Mouse (Mus musculus): ENCODE data around the gene Akt2. TPM values are rescaled to one million over a fixed set of nuclear protein-coding genes. Genes with fewer than 3 reads are reported as not detected.

Gene Akt2
- polyA plus RNA-seq, 1 experiment from 2014 or later: 114 TPM

- peak; percentile 100 for ATAC-seq (ENCODE audit: low read depth)
- Histone ChIP-seq H3K4me1 (ENCODE audit: control insufficient read depth, insufficient read depth, low read length) (peaks cover 7% of the 10 kb centered on the region), H3K36me3 (ENCODE audit: control insufficient read depth, insufficient read depth, low read length) (peaks cover 11% of the 10 kb centered on the region; the same call in 1 of the 2 replicates), H3K27ac (replicated peaks; ENCODE audit: low read depth, low read length) (no peak within 1 kb of the TSS), H3K9ac (ENCODE audit: low read depth, low read length) (peak within 1 kb of the TSS; percentile 85), H3K27me3 (replicated peaks; ENCODE audit: control insufficient read depth, insufficient read depth, low read length) (no peaks in the 10 kb centered on the region), H3K9me3 (ENCODE audit: control insufficient read depth, low read length) (no peaks in the 10 kb centered on the region), H3K4me3 (ENCODE audit: low read depth, low read length) (peak within 1 kb of the TSS; percentile 86), H3K4me2 (ENCODE audit: low read depth, low read length) (peak within 1 kb of the TSS; percentile 87)
- 0% methylated on average over 21 of the region's 41 CpGs for whole genome bisulfite sequencing
- peak; percentile 99 for DNase-seq (ENCODE audit: low spot score)
Observed at GRCm38 (mm10) chr7:27552931-27553513, 38.3 kb upstream of the Akt2 start, which contains the start of the genes Pld3 and 2310022A10Rik. Gene Pld3, minus strand, starts transcription at chr7:27553218. Gene 2310022A10Rik, plus strand, starts transcription at chr7:27553233.

- WGBS: 63% methylated on average over 8 of the region's 8 CpGs
- no peak overlapping the region for H3K4me3 ChIP-seq (ENCODE audit: low read depth, low read length)
- DNase-seq (ENCODE audit: low spot score): peak; percentile 41
- no peaks in the 10 kb centered on the region for H3K4me1 ChIP-seq (ENCODE audit: control insufficient read depth, insufficient read depth, low read length)
- ATAC-seq (ENCODE audit: low read depth): peak; percentile 60
- H3K9me3 ChIP-seq (ENCODE audit: control insufficient read depth, low read length): no peaks in the 10 kb centered on the region
- no peak overlapping the region for H3K4me2 ChIP-seq (ENCODE audit: low read depth, low read length)
- 0 out of 2 replicates have a peak overlapping the region, but pooled peaks have one; percentile 19 for H3K9ac ChIP-seq (ENCODE audit: low read depth, low read length)
- H3K36me3 ChIP-seq (ENCODE audit: control insufficient read depth, insufficient read depth, low read length): peaks cover 68% of the 10 kb centered on the region
- H3K27ac ChIP-seq (replicated peaks; ENCODE audit: low read depth, low read length): peak overlapping the region; percentile 39
- H3K27me3 ChIP-seq (replicated peaks; ENCODE audit: control insufficient read depth, insufficient read depth, low read length): no peaks in the 10 kb centered on the region
Observed at GRCm38 (mm10) chr7:27560291-27560887, 31.0 kb upstream of the Akt2 start.

GRCm38 (mm10) chr7:27560978-27561377 is 30.4 kb upstream of the Akt2 start:
- ATAC-seq (ENCODE audit: low read depth): no peak
- DNase-seq (ENCODE audit: low spot score): no peak
- Histone ChIP-seq H3K9me3 (ENCODE audit: control insufficient read depth, low read length) (no peaks in the 10 kb centered on the region), H3K27me3 (replicated peaks; ENCODE audit: control insufficient read depth, insufficient read depth, low read length) (no peaks in the 10 kb centered on the region), H3K9ac (ENCODE audit: low read depth, low read length) (no peak overlapping the region), H3K4me1 (ENCODE audit: control insufficient read depth, insufficient read depth, low read length) (no peaks in the 10 kb centered on the region), H3K36me3 (ENCODE audit: control insufficient read depth, insufficient read depth, low read length) (peaks cover 70% of the 10 kb centered on the region), H3K4me3 (ENCODE audit: low read depth, low read length) (no peak overlapping the region), H3K4me2 (ENCODE audit: low read depth, low read length) (no peak overlapping the region), H3K27ac (replicated peaks; ENCODE audit: low read depth, low read length) (peak overlapping the region; percentile 39; the same call in 1 of the 2 replicates)
- 88% methylated on average over 1 of the region's 1 CpGs for WGBS

DNA sequence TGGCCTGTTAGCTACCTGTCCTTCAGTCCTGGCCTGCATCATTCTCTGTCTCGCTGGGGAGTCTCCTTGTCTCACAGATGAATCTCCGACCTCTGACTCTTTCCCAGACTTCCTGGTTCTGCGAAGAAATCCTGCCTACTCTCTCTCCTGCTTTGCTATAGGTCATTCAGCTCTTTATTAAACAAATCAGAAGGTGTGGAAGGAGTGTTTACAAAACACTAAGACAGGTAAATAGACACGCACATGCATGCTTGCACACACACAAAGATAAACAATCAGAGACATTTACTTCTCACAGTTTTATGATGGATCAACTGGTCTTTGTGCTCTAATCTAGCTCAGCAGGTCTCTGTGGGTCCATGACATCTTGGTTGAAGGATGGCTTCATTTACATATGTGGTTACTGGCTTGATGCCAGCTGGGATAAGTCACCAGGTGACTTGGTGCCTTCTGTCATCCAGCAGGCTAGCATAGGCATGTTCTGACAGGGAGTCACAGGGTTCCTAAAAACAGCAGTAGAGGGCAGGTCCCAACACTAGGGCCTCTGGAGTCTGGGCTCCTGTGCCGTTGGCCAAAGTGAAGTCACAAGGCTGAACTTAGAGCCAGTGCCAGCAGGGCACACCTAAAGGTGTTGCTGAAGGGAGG is 21.6 kb upstream of the Akt2 start:
- 83% methylated on average over 5 of the region's 5 CpGs for WGBS

GRCm38 (mm10) chr7:27572133-27572532 is 19.2 kb upstream of the Akt2 start:
- H3K27ac ChIP-seq (replicated peaks; ENCODE audit: low read depth, low read length): no peak overlapping the region
- no peak overlapping the region for H3K9ac ChIP-seq (ENCODE audit: low read depth, low read length)
- no peaks in the 10 kb centered on the region for H3K4me1 ChIP-seq (ENCODE audit: control insufficient read depth, insufficient read depth, low read length)
- no peak overlapping the region for H3K4me2 ChIP-seq (ENCODE audit: low read depth, low read length)
- DNase-seq (ENCODE audit: low spot score) (no peak), ATAC-seq (ENCODE audit: low read depth) (no peak)
- H3K27me3 ChIP-seq (replicated peaks; ENCODE audit: control insufficient read depth, insufficient read depth, low read length): no peaks in the 10 kb centered on the region
- 89% methylated on average over 4 of the region's 4 CpGs for WGBS
- H3K9me3 ChIP-seq (ENCODE audit: control insufficient read depth, low read length): no peaks in the 10 kb centered on the region
- no peak overlapping the region for H3K4me3 ChIP-seq (ENCODE audit: low read depth, low read length)
- H3K36me3 ChIP-seq (ENCODE audit: control insufficient read depth, insufficient read depth, low read length): peaks cover 88% of the 10 kb centered on the region

More for the DNA sequence above, 21.6 kb upstream of the Akt2 start:
- Histone ChIP-seq H3K4me2 (ENCODE audit: low read depth, low read length) (no peak overlapping the region), H3K4me3 (ENCODE audit: low read depth, low read length) (no peak overlapping the region), H3K27me3 (replicated peaks; ENCODE audit: control insufficient read depth, insufficient read depth, low read length) (no peaks in the 10 kb centered on the region), H3K27ac (replicated peaks; ENCODE audit: low read depth, low read length) (no peak overlapping the region), H3K9me3 (ENCODE audit: control insufficient read depth, low read length) (no peaks in the 10 kb centered on the region), H3K4me1 (ENCODE audit: control insufficient read depth, insufficient read depth, low read length) (no peaks in the 10 kb centered on the region), H3K36me3 (ENCODE audit: control insufficient read depth, insufficient read depth, low read length) (peaks cover 79% of the 10 kb centered on the region), H3K9ac (ENCODE audit: low read depth, low read length) (no peak overlapping the region)
- ATAC-seq (ENCODE audit: low read depth): peak; percentile 64
- peak; percentile 73 for DNase-seq (ENCODE audit: low spot score)

DNA sequence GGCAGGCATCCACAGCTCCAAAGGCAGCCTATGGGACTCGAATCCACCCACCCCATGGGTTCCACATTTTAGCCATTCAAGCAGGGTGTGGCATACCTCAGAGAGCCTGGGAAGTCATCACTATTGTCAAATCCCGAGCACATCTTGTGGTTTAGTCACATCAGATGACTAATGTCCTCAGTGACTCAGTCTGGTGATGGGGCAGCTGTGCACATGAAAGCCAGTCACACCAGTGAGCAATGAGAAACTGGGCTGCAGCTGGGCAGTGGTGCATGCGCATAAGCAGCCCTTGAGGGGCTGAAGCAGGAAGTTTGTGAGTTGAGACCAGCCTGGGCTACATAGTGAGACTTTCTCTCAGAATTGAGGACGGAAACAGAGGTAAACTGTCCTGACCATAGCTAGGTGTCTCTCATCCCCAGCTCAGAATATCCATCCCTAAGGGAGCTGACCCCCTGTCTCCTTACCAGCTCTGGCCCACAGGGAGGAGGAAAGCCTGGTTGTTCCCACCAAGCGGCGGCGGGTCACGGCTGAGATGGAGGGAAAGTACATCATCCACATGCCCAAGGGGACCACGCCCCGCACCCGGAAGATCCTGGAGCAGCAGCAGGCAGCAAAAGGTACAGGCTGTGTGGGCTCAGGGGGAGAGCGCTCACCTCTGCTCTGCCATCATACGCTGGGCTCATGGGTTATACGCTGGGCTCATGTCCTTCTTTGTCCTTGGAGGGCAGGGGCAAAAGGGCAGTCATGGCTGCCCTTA is 17.1 kb upstream of the Akt2 start:
- no peak overlapping the region for H3K27ac ChIP-seq (replicated peaks; ENCODE audit: low read depth, low read length)
- H3K9ac ChIP-seq (ENCODE audit: low read depth, low read length): no peak overlapping the region
- H3K9me3 ChIP-seq (ENCODE audit: control insufficient read depth, low read length): no peaks in the 10 kb centered on the region
- no peak overlapping the region for H3K4me3 ChIP-seq (ENCODE audit: low read depth, low read length)
- no peaks in the 10 kb centered on the region for H3K4me1 ChIP-seq (ENCODE audit: control insufficient read depth, insufficient read depth, low read length)
- no peak overlapping the region for H3K4me2 ChIP-seq (ENCODE audit: low read depth, low read length)
- ATAC-seq (ENCODE audit: low read depth) (no peak), DNase-seq (ENCODE audit: low spot score) (no peak)
- no peaks in the 10 kb centered on the region for H3K27me3 ChIP-seq (replicated peaks; ENCODE audit: control insufficient read depth, insufficient read depth, low read length)
- 88% methylated on average over 14 of the region's 14 CpGs for WGBS
- peaks cover 87% of the 10 kb centered on the region for H3K36me3 ChIP-seq (ENCODE audit: control insufficient read depth, insufficient read depth, low read length)

GRCm38 (mm10) chr7:27576914-27577313 is 14.4 kb upstream of the Akt2 start:
- H3K36me3 ChIP-seq (ENCODE audit: control insufficient read depth, insufficient read depth, low read length): peaks cover 88% of the 10 kb centered on the region
- H3K27ac ChIP-seq (replicated peaks; ENCODE audit: low read depth, low read length): no peak overlapping the region
- DNase-seq (ENCODE audit: low spot score): no peak
- H3K27me3 ChIP-seq (replicated peaks; ENCODE audit: control insufficient read depth, insufficient read depth, low read length): no peaks in the 10 kb centered on the region
- WGBS: 66% methylated on average over 6 of the region's 6 CpGs
- no peak overlapping the region for H3K4me3 ChIP-seq (ENCODE audit: low read depth, low read length)
- H3K4me1 ChIP-seq (ENCODE audit: control insufficient read depth, insufficient read depth, low read length): no peaks in the 10 kb centered on the region
- ATAC-seq (ENCODE audit: low read depth): no peak
- no peaks in the 10 kb centered on the region for H3K9me3 ChIP-seq (ENCODE audit: control insufficient read depth, low read length)
- H3K9ac ChIP-seq (ENCODE audit: low read depth, low read length): no peak overlapping the region
- H3K4me2 ChIP-seq (ENCODE audit: low read depth, low read length): no peak overlapping the region

GRCm38 (mm10) chr7:27577589-27577988 is 13.8 kb upstream of the Akt2 start:
- Histone ChIP-seq H3K36me3 (ENCODE audit: control insufficient read depth, insufficient read depth, low read length) (peaks cover 88% of the 10 kb centered on the region), H3K9ac (ENCODE audit: low read depth, low read length) (no peak overlapping the region), H3K27me3 (replicated peaks; ENCODE audit: control insufficient read depth, insufficient read depth, low read length) (no peaks in the 10 kb centered on the region), H3K4me3 (ENCODE audit: low read depth, low read length) (no peak overlapping the region), H3K9me3 (ENCODE audit: control insufficient read depth, low read length) (no peaks in the 10 kb centered on the region), H3K27ac (replicated peaks; ENCODE audit: low read depth, low read length) (no peak overlapping the region), H3K4me2 (ENCODE audit: low read depth, low read length) (no peak overlapping the region), H3K4me1 (ENCODE audit: control insufficient read depth, insufficient read depth, low read length) (no peaks in the 10 kb centered on the region)
- 88% methylated on average over 6 of the region's 6 CpGs for whole genome bisulfite sequencing
- ATAC-seq (ENCODE audit: low read depth) (no peak), DNase-seq (ENCODE audit: low spot score) (no peak)

All from embryonic facial prominence, embryonic 14.5 days (tissue).